Mouse (Mus musculus): ENCODE results near the gene Grik5.

Gene Grik5

GRCm38 (mm10) chr7:25071979-25072715, at the start of gene Grik5, which contains the start of gene Zfp574:
TSS of gene Grik5 (minus strand) at chr7:25072346.
TSS of gene Zfp574 (plus strand) at chr7:25072567.
- no peak for DNase-seq (ENCODE audit: low spot score in 2 of 2)

GRCm38 (mm10) chr7:25121240-25121786, 49.2 kb upstream of the Grik5 start:
- DNase-seq (ENCODE audit: low spot score in 2 of 2), result no peak

- DNase-seq (ENCODE audit: low spot score in 2 of 2), result no peak
Observed at GRCm38 (mm10) chr7:25120061-25120834, 48.1 kb upstream of the Grik5 start.

GRCm38 (mm10) chr7:25112956-25113603, 40.9 kb upstream of the Grik5 start:
- DNase-seq (ENCODE audit: low spot score in 2 of 2), result no peak

- peak in 1 of 2 experiments; percentile 51 for DNase-seq (ENCODE audit: low spot score in 2 of 2)
Observed at GRCm38 (mm10) chr7:25112178-25112955, 40.2 kb upstream of the Grik5 start.

- DNase-seq (ENCODE audit: low spot score in 2 of 2), result no peak
Observed at GRCm38 (mm10) chr7:25110336-25110735, 38.2 kb upstream of the Grik5 start.

GRCm38 (mm10) chr7:25109355-25109754, 37.2 kb upstream of the Grik5 start:
- DNase-seq (ENCODE audit: low spot score in 2 of 2), result no peak

- DNase-seq (ENCODE audit: low spot score in 2 of 2), result no peak
Observed at GRCm38 (mm10) chr7:25106790-25107502, 34.8 kb upstream of the Grik5 start.

- peak; percentile 81 to 89 for DNase-seq (ENCODE audit: low spot score in 2 of 2)
Observed at GRCm38 (mm10) chr7:25105411-25106160, 33.4 kb upstream of the Grik5 start.

- no peak for DNase-seq (ENCODE audit: low spot score in 2 of 2)
Observed at GRCm38 (mm10) chr7:25099581-25099980, 27.4 kb upstream of the Grik5 start.

GRCm38 (mm10) chr7:25098169-25098568, 26.0 kb upstream of the Grik5 start:
- DNase-seq (ENCODE audit: low spot score in 2 of 2), result peak in 1 of 2 experiments; percentile 75

- DNase-seq (ENCODE audit: low spot score in 2 of 2), result no peak
Observed at GRCm38 (mm10) chr7:25089875-25090274, 17.7 kb upstream of the Grik5 start.

GRCm38 (mm10) chr7:25088968-25089367, 16.8 kb upstream of the Grik5 start:
- no peak for DNase-seq (ENCODE audit: low spot score in 2 of 2)

GRCm38 (mm10) chr7:25088531-25088930, 16.4 kb upstream of the Grik5 start:
- no peak for DNase-seq (ENCODE audit: low spot score in 2 of 2)

GRCm38 (mm10) chr7:25087972-25088371, 15.8 kb upstream of the Grik5 start:
- no peak for DNase-seq (ENCODE audit: low spot score in 2 of 2)

- DNase-seq (ENCODE audit: low spot score in 2 of 2), result no peak
Observed at GRCm38 (mm10) chr7:25087256-25087912, 15.2 kb upstream of the Grik5 start.

GRCm38 (mm10) chr7:25086656-25087055, 14.5 kb upstream of the Grik5 start:
- no peak for DNase-seq (ENCODE audit: low spot score in 2 of 2)

- no peak for DNase-seq (ENCODE audit: low spot score in 2 of 2)
Observed at GRCm38 (mm10) chr7:25084621-25085020, 12.5 kb upstream of the Grik5 start.

GRCm38 (mm10) chr7:25082510-25082909, 10.4 kb upstream of the Grik5 start:
- no peak for DNase-seq (ENCODE audit: low spot score in 2 of 2)
